Mouse (Mus musculus) CD4-positive, CD25-positive, alpha-beta regulatory T cell, adult 2 months (primary cell): ENCODE measurements around the gene Ttc7b.

ENCODE experiments used
- DNase-seq: peaks from one replicate; pipeline ENCODE4 v3.0.0-alpha.2; 2012; ENCODE audit warnings: low read depth, low spot score

Ttc7b gene

GRCm38 (mm10) chr12:100414717-100415398 is 105.8 kb downstream of the Ttc7b start:
- no peak for DNase-seq

- no peak for DNase-seq
Observed at GRCm38 (mm10) chr12:100408714-100409113, 111.9 kb downstream of the Ttc7b start.

GRCm38 (mm10) chr12:100408143-100408542 is 112.5 kb downstream of the Ttc7b start:
- no peak for DNase-seq

GRCm38 (mm10) chr12:100407371-100407770 is 113.3 kb downstream of the Ttc7b start:
- DNase-seq, result no peak

GRCm38 (mm10) chr12:100406094-100406493 is 114.5 kb downstream of the Ttc7b start:
- no peak for DNase-seq

- no peak for DNase-seq
Observed at GRCm38 (mm10) chr12:100405512-100406030, 115.1 kb downstream of the Ttc7b start.

- DNase-seq, result no peak
Observed at GRCm38 (mm10) chr12:100404430-100404829, 116.2 kb downstream of the Ttc7b start.

GRCm38 (mm10) chr12:100403005-100403324 is 117.7 kb downstream of the Ttc7b start:
- DNase-seq, result no peak

GRCm38 (mm10) chr12:100402296-100403004 is 118.2 kb downstream of the Ttc7b start:
- DNase-seq, result no peak

- no peak for DNase-seq
Observed at GRCm38 (mm10) chr12:100400119-100400518, 120.5 kb downstream of the Ttc7b start.

- no peak for DNase-seq
Observed at GRCm38 (mm10) chr12:100399126-100399727, 121.4 kb downstream of the Ttc7b start.

- no peak for DNase-seq
Observed at GRCm38 (mm10) chr12:100398268-100398943, 122.2 kb downstream of the Ttc7b start.

GRCm38 (mm10) chr12:100397432-100398146 is 123.0 kb downstream of the Ttc7b start:
- no peak for DNase-seq

- DNase-seq, result no peak
Observed at GRCm38 (mm10) chr12:100396806-100397205, 123.8 kb downstream of the Ttc7b start.

GRCm38 (mm10) chr12:100393532-100393931 is 127.1 kb downstream of the Ttc7b start:
- no peak for DNase-seq

- no peak for DNase-seq
Observed at GRCm38 (mm10) chr12:100393109-100393508, 127.5 kb downstream of the Ttc7b start.

- no peak for DNase-seq
Observed at GRCm38 (mm10) chr12:100392466-100392865, 128.2 kb downstream of the Ttc7b start.

- DNase-seq, result no peak
Observed at GRCm38 (mm10) chr12:100391890-100392289, 128.7 kb downstream of the Ttc7b start.

GRCm38 (mm10) chr12:100389878-100390710 is 130.5 kb downstream of the Ttc7b start:
- DNase-seq, result no peak

- no peak for DNase-seq
Observed at GRCm38 (mm10) chr12:100386259-100386658, 134.4 kb downstream of the Ttc7b start.

- no peak for DNase-seq
Observed at GRCm38 (mm10) chr12:100382526-100382925, 138.1 kb downstream of the Ttc7b start.
